Mouse (Mus musculus) gastrocnemius, postnatal 36 days (tissue): Measurements from ENCODE around the gene Cxcl14. TPM values are rescaled to one million over a fixed set of nuclear protein-coding genes. Genes with fewer than 3 reads are reported as not detected.
A peak's percentile ranks its signal among the peaks of the same experiment; 100 is the strongest.

ENCODE experiments used
- DNase-seq, 2 experiments: peaks; one replicate each; pipeline ENCODE4 v3.0.0; 2022
- intact Hi-C: fragments of 180-260 bp; cut with DNase I; formaldehyde crosslinking; loops from one replicate; pipeline ENCODE4 v1.15.1; 2025
- long read RNA-seq, 2 experiments: library from polyadenylated mRNA; stranded (forward); transcript quantifications; one replicate each; pipeline ENCODE4 v2.0.0; 2021
- total RNA-seq, 2 experiments: library from RNA; stranded (reverse); gene quantifications; 2 replicates each; pipeline ENCODE4 v1.2.3; 2021

Gene Cxcl14
- 10 to 100 TPM; 43.4 to 63.2 TPM for total RNA-seq
- long read RNA-seq, experiment 1, transcript Cxcl14-201 (4 exons, 1,827 nt) = major isoform, 57 of 76 reads
- long read RNA-seq, experiment 1, partial matches to known transcripts = 3 of 76 reads
- long read RNA-seq, experiment 1, other reads (novel, unspliced or antisense) = 16 of 76 reads
- long read RNA-seq, experiment 2, transcript Cxcl14-201 (4 exons, 1,827 nt) = major isoform, 37 of 51 reads
- long read RNA-seq, experiment 2, partial matches to known transcripts = 6 of 51 reads
- long read RNA-seq, experiment 2, other reads (novel, unspliced or antisense) = 8 of 51 reads

GRCm38 (mm10) chr13:56295943-56296658 lies at the start of gene Cxcl14:
Cxcl14 (minus strand) TSS chr13:56296551.
- DNase-seq = peak; percentile 32 to 45
- intact Hi-C loops = no loop called here

- intact Hi-C loops = no loop called here
These were observed 48.0 kb upstream of the Cxcl14 start for GRCm38 (mm10) chr13:56344355-56344754.

GRCm38 (mm10) chr13:56342491-56342890 lies 46.1 kb upstream of the Cxcl14 start:
- intact Hi-C loops = no loop called here
- DNase-seq = no peak

More at GRCm38 (mm10) chr13:56344355-56344754, 48.0 kb upstream of the Cxcl14 start:
- DNase-seq = no peak

GRCm38 (mm10) chr13:56340513-56340912 lies 44.2 kb upstream of the Cxcl14 start:
- DNase-seq = peak; percentile 34 to 57
- intact Hi-C loops = no loop called here

- intact Hi-C loops = no loop called here
- DNase-seq = no peak
These were observed 43.5 kb upstream of the Cxcl14 start for GRCm38 (mm10) chr13:56339816-56340215.

- intact Hi-C loops = no loop called here
- DNase-seq = no peak
These were observed 40.6 kb upstream of the Cxcl14 start for GRCm38 (mm10) chr13:56336982-56337381.

- intact Hi-C loops = no loop called here
- no peak for DNase-seq
These were observed 38.7 kb upstream of the Cxcl14 start for GRCm38 (mm10) chr13:56334802-56335690.

- intact Hi-C loops = no loop called here
- DNase-seq = no peak
These were observed 37.9 kb upstream of the Cxcl14 start for GRCm38 (mm10) chr13:56334236-56334635.

GRCm38 (mm10) chr13:56332356-56332755 lies 36.0 kb upstream of the Cxcl14 start:
- DNase-seq = no peak
- intact Hi-C loops = no loop called here

GRCm38 (mm10) chr13:56330603-56331455 lies 34.5 kb upstream of the Cxcl14 start:
- DNase-seq = no peak
- intact Hi-C loops = no loop called here

GRCm38 (mm10) chr13:56329769-56330168 lies 33.4 kb upstream of the Cxcl14 start:
- intact Hi-C loops = loop anchor here (5.0 kb wide), 1 partner anchor 93 kb away; no protein-coding TSS in a partner anchor

GRCm38 (mm10) chr13:56329165-56329564 lies 32.8 kb upstream of the Cxcl14 start:
- DNase-seq = no peak
- intact Hi-C loops = loop anchor here (5.0 kb wide), 1 partner anchor 93 kb away; no protein-coding TSS in a partner anchor

More at GRCm38 (mm10) chr13:56329769-56330168, 33.4 kb upstream of the Cxcl14 start:
- DNase-seq = no peak

- intact Hi-C loops = loop anchor here (5.0 kb wide), 1 partner anchor 95 kb away; no protein-coding TSS in a partner anchor
- DNase-seq = no peak
These were observed 31.4 kb upstream of the Cxcl14 start for GRCm38 (mm10) chr13:56327779-56328178.

GRCm38 (mm10) chr13:56321635-56322034 lies 25.3 kb upstream of the Cxcl14 start:
- DNase-seq = no peak
- intact Hi-C loops = no loop called here

GRCm38 (mm10) chr13:56316930-56317329 lies 20.6 kb upstream of the Cxcl14 start:
- intact Hi-C loops = no loop called here
- no peak for DNase-seq

GRCm38 (mm10) chr13:56315201-56315600 lies 18.9 kb upstream of the Cxcl14 start:
- intact Hi-C loops = no loop called here

GRCm38 (mm10) chr13:56305058-56305457 lies 8.7 kb upstream of the Cxcl14 start:
- intact Hi-C loops = no loop called here
- no peak for DNase-seq

More at GRCm38 (mm10) chr13:56315201-56315600, 18.9 kb upstream of the Cxcl14 start:
- DNase-seq = no peak

- intact Hi-C loops = no loop called here
- no peak for DNase-seq
These were observed 8.1 kb upstream of the Cxcl14 start for GRCm38 (mm10) chr13:56304453-56304852.

GRCm38 (mm10) chr13:56299336-56299735 lies 3.0 kb upstream of the Cxcl14 start:
- intact Hi-C loops = no loop called here
- no peak for DNase-seq

- intact Hi-C loops = no loop called here
- DNase-seq = no peak
These were observed 289 bp upstream of the Cxcl14 start for GRCm38 (mm10) chr13:56296659-56297020.
